Mouse (Mus musculus) cortical plate, adult 2 months (tissue): Measurements from ENCODE around the gene Nip7.

Experiments used
- CTCF ChIP-seq: fragments of 200-500 bp; IDR thresholded peaks from 2 replicates; pipeline ENCODE4 v1.5.1; 2011; ENCODE audit warnings: mild to moderate bottlenecking, control low read depth, low read length; ENCODE audit not compliant: insufficient read depth; ENCODE audit errors: extremely low read depth
- POLR2A ChIP-seq: fragments of 200-500 bp; IDR thresholded peaks from 2 replicates; pipeline ENCODE4 v1.6.1; 2011; ENCODE audit warnings: mild to moderate bottlenecking, low read length, control low read depth; ENCODE audit not compliant: insufficient read depth; ENCODE audit errors: extremely low read depth

DNA sequence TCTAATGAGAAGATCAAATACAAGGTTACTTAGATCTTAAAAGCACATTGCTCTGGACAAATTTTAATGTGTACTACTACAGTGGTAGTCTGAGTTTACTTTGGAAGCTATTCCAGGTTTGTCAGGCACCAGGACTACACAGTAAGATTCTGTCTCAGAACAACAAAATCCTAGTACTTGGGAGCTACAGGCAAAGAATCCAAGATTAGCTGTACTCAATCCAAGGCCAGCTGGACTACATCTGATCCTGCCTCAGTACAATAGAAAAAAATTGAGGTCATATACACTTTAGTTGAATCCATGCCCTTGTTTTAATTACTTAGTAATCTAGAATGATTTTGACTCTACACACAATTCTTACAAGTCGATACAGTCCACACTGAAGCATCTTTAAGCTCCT, 41.8 kb upstream of the Nip7 start:
- TF ChIP-seq POLR2A (no peak), CTCF (no peak)
